Mouse (Mus musculus): Measurements from ENCODE around the gene Cox18. TPM values are rescaled to one million over a fixed set of nuclear protein-coding genes. Genes with fewer than 3 reads are reported as not detected.

The Cox18 gene
- 34.6 and 77.7 TPM in 2 replicates for polyA plus RNA-seq (2015; fragmentation: Nextera tagmentation; extraction: Ambion mirVana)

GRCm38 (mm10) chr5:90223534-90224381 lies at the start of gene Cox18:
Gene Cox18, minus strand, starts transcription at chr5:90224001.

Other genes starting within 250 kb of the Cox18 start
- 13.0 and 20.9 TPM in 2 replicates for gene Ankrd17, start 142.6 kb upstream of the Cox18 start, polyA plus RNA-seq (2015; fragmentation: Nextera tagmentation; extraction: Ambion mirVana)
- gene Gm9958, start 143.2 kb upstream of the Cox18 start, polyA plus RNA-seq (2015; fragmentation: Nextera tagmentation; extraction: Ambion mirVana), result 1.4 and 3.3 TPM in 2 replicates
- 405 and 629 TPM in 2 replicates for gene Alb, start 236.9 kb upstream of the Cox18 start, polyA plus RNA-seq (2015; fragmentation: Nextera tagmentation; extraction: Ambion mirVana)